Mouse (Mus musculus): Measurements from ENCODE around the gene Cacna2d1. TPM values are rescaled to one million over a fixed set of nuclear protein-coding genes. Genes with fewer than 3 reads are reported as not detected.

Cacna2d1 gene
- polyA plus RNA-seq, 1 experiment from 2014 or later = 17.0 TPM

GRCm38 (mm10) chr5:16063949-16064348 lies 129.5 kb downstream of the Cacna2d1 start:
- ATAC-seq (replicated peaks; ENCODE audit: insufficient number of reproducible peaks, insufficient read depth, low FRiP score, low read depth) = no peak
- 69% methylated on average over 3 of the region's 3 CpGs for WGBS

GRCm38 (mm10) chr5:16065816-16066215 lies 131.3 kb downstream of the Cacna2d1 start:
- no peak overlapping the region for H3K4me2 ChIP-seq
- no peak overlapping the region for H3K27ac ChIP-seq
- no peaks in the 10 kb centered on the region for H3K4me1 ChIP-seq (replicated peaks)
- no peak for ATAC-seq (replicated peaks; ENCODE audit: insufficient number of reproducible peaks, insufficient read depth, low FRiP score, low read depth)
- no peaks in the 10 kb centered on the region for H3K27me3 ChIP-seq
- H3K4me3 ChIP-seq = no peak overlapping the region
- no peaks in the 10 kb centered on the region for H3K36me3 ChIP-seq
- 82% methylated on average over 4 of the region's 4 CpGs for WGBS
- H3K9me3 ChIP-seq (replicated peaks) = no peaks in the 10 kb centered on the region
- no peak overlapping the region for H3K9ac ChIP-seq

More at GRCm38 (mm10) chr5:16063949-16064348, 129.5 kb downstream of the Cacna2d1 start:
- no peaks in the 10 kb centered on the region for H3K4me1 ChIP-seq (replicated peaks)
- no peaks in the 10 kb centered on the region for H3K27me3 ChIP-seq
- H3K9ac ChIP-seq = no peak overlapping the region
- no peaks in the 10 kb centered on the region for H3K9me3 ChIP-seq (replicated peaks)
- H3K27ac ChIP-seq = no peak overlapping the region
- no peak overlapping the region for H3K4me3 ChIP-seq
- H3K36me3 ChIP-seq = no peaks in the 10 kb centered on the region
- H3K4me2 ChIP-seq = no peak overlapping the region

GRCm38 (mm10) chr5:16082253-16082652 lies 147.8 kb downstream of the Cacna2d1 start:
- Histone ChIP-seq H3K27ac (no peak overlapping the region), H3K4me3 (no peak overlapping the region), H3K27me3 (no peaks in the 10 kb centered on the region), H3K9ac (no peak overlapping the region), H3K9me3 (replicated peaks) (no peaks in the 10 kb centered on the region), H3K4me1 (replicated peaks) (no peaks in the 10 kb centered on the region), H3K4me2 (no peak overlapping the region), H3K36me3 (no peaks in the 10 kb centered on the region)
- WGBS = 68% methylated on average over 2 of the region's 2 CpGs
- ATAC-seq (replicated peaks; ENCODE audit: insufficient number of reproducible peaks, insufficient read depth, low FRiP score, low read depth) = no peak

GRCm38 (mm10) chr5:16086979-16087902 lies 152.8 kb downstream of the Cacna2d1 start:
- no peaks in the 10 kb centered on the region for H3K27me3 ChIP-seq
- no peaks in the 10 kb centered on the region for H3K9me3 ChIP-seq (replicated peaks)
- WGBS = 78% methylated on average over 10 of the region's 10 CpGs
- H3K4me1 ChIP-seq (replicated peaks) = no peaks in the 10 kb centered on the region
- H3K27ac ChIP-seq = no peak overlapping the region
- H3K9ac ChIP-seq = no peak overlapping the region
- H3K36me3 ChIP-seq = no peaks in the 10 kb centered on the region
- H3K4me2 ChIP-seq = no peak overlapping the region
- no peak overlapping the region for H3K4me3 ChIP-seq
- ATAC-seq (replicated peaks; ENCODE audit: insufficient number of reproducible peaks, insufficient read depth, low FRiP score, low read depth) = no peak

GRCm38 (mm10) chr5:16087995-16088394 lies 153.5 kb downstream of the Cacna2d1 start:
- Histone ChIP-seq H3K9ac (no peak overlapping the region), H3K27me3 (no peaks in the 10 kb centered on the region), H3K27ac (no peak overlapping the region), H3K4me1 (replicated peaks) (peaks cover 5% of the 10 kb centered on the region), H3K36me3 (no peaks in the 10 kb centered on the region), H3K4me3 (no peak overlapping the region), H3K9me3 (replicated peaks) (no peaks in the 10 kb centered on the region), H3K4me2 (no peak overlapping the region)
- ATAC-seq (replicated peaks; ENCODE audit: insufficient number of reproducible peaks, insufficient read depth, low FRiP score, low read depth) = no peak
- 50% methylated on average over 2 of the region's 2 CpGs for WGBS

GRCm38 (mm10) chr5:16092540-16092939 lies 158.0 kb downstream of the Cacna2d1 start:
- H3K4me3 ChIP-seq = no peak overlapping the region
- no peak overlapping the region for H3K4me2 ChIP-seq
- H3K9ac ChIP-seq = no peak overlapping the region
- ATAC-seq (replicated peaks; ENCODE audit: insufficient number of reproducible peaks, insufficient read depth, low FRiP score, low read depth) = peak; percentile 14; the same call in 1 of the 2 replicates
- peaks cover 5% of the 10 kb centered on the region for H3K4me1 ChIP-seq (replicated peaks)
- no peaks in the 10 kb centered on the region for H3K36me3 ChIP-seq
- H3K27ac ChIP-seq = no peak overlapping the region
- H3K27me3 ChIP-seq = no peaks in the 10 kb centered on the region
- WGBS = 54% methylated on average over 7 of the region's 7 CpGs
- no peaks in the 10 kb centered on the region for H3K9me3 ChIP-seq (replicated peaks)

GRCm38 (mm10) chr5:16093071-16093693 lies 158.7 kb downstream of the Cacna2d1 start:
- Histone ChIP-seq H3K4me1 (replicated peaks) (peaks cover 5% of the 10 kb centered on the region), H3K4me2 (no peak overlapping the region), H3K9me3 (replicated peaks) (no peaks in the 10 kb centered on the region), H3K27me3 (no peaks in the 10 kb centered on the region), H3K4me3 (no peak overlapping the region), H3K27ac (no peak overlapping the region), H3K9ac (no peak overlapping the region), H3K36me3 (no peaks in the 10 kb centered on the region)
- 76% methylated on average over 11 of the region's 11 CpGs for WGBS
- no peak for ATAC-seq (replicated peaks; ENCODE audit: insufficient number of reproducible peaks, insufficient read depth, low FRiP score, low read depth)

GRCm38 (mm10) chr5:16095345-16095744 lies 160.9 kb downstream of the Cacna2d1 start:
- Histone ChIP-seq H3K4me1 (replicated peaks) (peaks cover 5% of the 10 kb centered on the region), H3K36me3 (no peaks in the 10 kb centered on the region), H3K27ac (no peak overlapping the region), H3K4me2 (no peak overlapping the region), H3K9ac (no peak overlapping the region), H3K27me3 (no peaks in the 10 kb centered on the region), H3K9me3 (replicated peaks) (no peaks in the 10 kb centered on the region), H3K4me3 (no peak overlapping the region)
- 64% methylated on average over 4 of the region's 4 CpGs for WGBS
- ATAC-seq (replicated peaks; ENCODE audit: insufficient number of reproducible peaks, insufficient read depth, low FRiP score, low read depth) = no peak

- WGBS = 82% methylated on average over 2 of the region's 2 CpGs
- H3K4me2 ChIP-seq = no peak overlapping the region
- H3K9me3 ChIP-seq (replicated peaks) = no peaks in the 10 kb centered on the region
- no peak overlapping the region for H3K27ac ChIP-seq
- no peak overlapping the region for H3K4me3 ChIP-seq
- no peak for ATAC-seq (replicated peaks; ENCODE audit: insufficient number of reproducible peaks, insufficient read depth, low FRiP score, low read depth)
- H3K9ac ChIP-seq = no peak overlapping the region
- no peaks in the 10 kb centered on the region for H3K27me3 ChIP-seq
- no peaks in the 10 kb centered on the region for H3K36me3 ChIP-seq
- no peaks in the 10 kb centered on the region for H3K4me1 ChIP-seq (replicated peaks)
Measured at GRCm38 (mm10) chr5:16098766-16099165, 164.3 kb downstream of the Cacna2d1 start.

- Histone ChIP-seq H3K9ac (no peak overlapping the region), H3K27ac (no peak overlapping the region), H3K4me2 (no peak overlapping the region), H3K36me3 (no peaks in the 10 kb centered on the region), H3K27me3 (no peaks in the 10 kb centered on the region), H3K9me3 (replicated peaks) (no peaks in the 10 kb centered on the region), H3K4me3 (no peak overlapping the region), H3K4me1 (replicated peaks) (no peaks in the 10 kb centered on the region)
- ATAC-seq (replicated peaks; ENCODE audit: insufficient number of reproducible peaks, insufficient read depth, low FRiP score, low read depth) = no peak
- 97% methylated on average over 1 of the region's 1 CpGs for WGBS
Measured at GRCm38 (mm10) chr5:16101820-16102219, 167.3 kb downstream of the Cacna2d1 start.

GRCm38 (mm10) chr5:16105701-16106100 lies 171.2 kb downstream of the Cacna2d1 start:
- no peaks in the 10 kb centered on the region for H3K27me3 ChIP-seq
- H3K27ac ChIP-seq = no peak overlapping the region
- 79% methylated on average over 2 of the region's 2 CpGs for WGBS
- no peaks in the 10 kb centered on the region for H3K36me3 ChIP-seq
- no peak overlapping the region for H3K4me3 ChIP-seq
- no peak for ATAC-seq (replicated peaks; ENCODE audit: insufficient number of reproducible peaks, insufficient read depth, low FRiP score, low read depth)
- H3K4me1 ChIP-seq (replicated peaks) = no peaks in the 10 kb centered on the region
- no peak overlapping the region for H3K9ac ChIP-seq
- H3K4me2 ChIP-seq = no peak overlapping the region
- H3K9me3 ChIP-seq (replicated peaks) = no peaks in the 10 kb centered on the region
